ENCODE assay signal across 12 mouse cellular contexts in the genomic region with DNA sequence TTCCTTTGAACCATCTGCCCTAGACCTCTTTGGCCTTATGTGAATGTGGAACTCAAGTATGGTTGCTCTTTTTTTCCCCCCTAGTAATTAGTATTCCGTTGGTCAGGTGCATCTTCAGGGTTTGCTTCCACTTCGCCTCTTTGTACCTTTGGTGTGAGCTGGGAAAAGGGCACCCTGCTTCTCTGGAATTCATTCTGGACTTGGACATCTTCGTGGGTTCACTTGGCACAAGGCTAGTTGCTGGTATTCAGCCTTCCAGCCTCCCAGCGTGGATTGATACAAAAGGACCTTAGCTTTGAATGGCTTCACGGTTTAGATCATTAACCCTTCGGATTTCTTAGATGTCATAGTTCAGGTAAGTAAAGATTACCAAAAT. TPM values are rescaled to one million over a fixed set of nuclear protein-coding genes. Genes with fewer than 3 reads are reported as not detected.
A peak's percentile ranks its signal among the peaks of the same experiment; 100 is the strongest.
DNase-seq lines count a peak whose midpoint lies in the region; ATAC-seq and TF ChIP-seq lines count a peak whose summit lies in the region.
"Had no signal": no experiment of that assay in that cellular context is flagged by ENCODE, and none has a peak within 500 bp of the region (broad histone marks: within the 10 kb centered on the region; RNA-seq: fewer than 3 reads in every experiment).

No protein-coding gene starts in this region.

- ATAC-seq in heart, embryonic 15.5 days (replicated peaks; ENCODE audit: insufficient number of reproducible peaks, insufficient read depth, low FRiP score, low read depth) = no peak
- ATAC-seq in forebrain, embryonic 16.5 days = no peak
- ATAC-seq in midbrain, embryonic 12.5 days (ENCODE audit: low FRiP score, low read depth) = no peak
- ATAC-seq in monocyte, adult 5-6 weeks (replicated peaks; ENCODE audit: insufficient number of reproducible peaks, low FRiP score, low TSS enrichment, poor library complexity, severe bottlenecking) = no peak
- ATAC-seq: CD4-positive, CD25-positive, alpha-beta regulatory T cell, adult 4 months had no signal

- H3K4me1 ChIP-seq in heart, embryonic 15.5 days (replicated peaks) = peaks cover 7% of the 10 kb centered on the region; the same call in 1 of the 2 replicates
- H3K4me1 ChIP-seq in cerebellum, adult 2 months (ENCODE audit: control insufficient read depth, insufficient read depth, low read length) = peaks cover 3% of the 10 kb centered on the region; the same call in 1 of the 2 replicates
- H3K4me1 ChIP-seq in forebrain, embryonic 16.5 days (replicated peaks; ENCODE audit: control insufficient read depth, insufficient read depth, low read length) = peaks cover 11% of the 10 kb centered on the region
- peaks cover 21% of the 10 kb centered on the region for H3K4me1 ChIP-seq in midbrain, embryonic 12.5 days
- no peaks in the 10 kb centered on the region for H3K4me1 ChIP-seq in lung, adult 2 months (ENCODE audit: control insufficient read depth, insufficient read depth, low read length)

- peak overlapping the region; percentile 88 for H3K4me2 ChIP-seq in heart, embryonic 15.5 days
- peak overlapping the region; percentile 75 for H3K4me2 ChIP-seq in forebrain, embryonic 16.5 days (ENCODE audit: low read length)
- H3K4me2 ChIP-seq in midbrain, embryonic 12.5 days (replicated peaks) = peak overlapping the region; percentile 93

- H3K36me3 ChIP-seq in heart, embryonic 15.5 days = no peaks in the 10 kb centered on the region
- no peaks in the 10 kb centered on the region for H3K36me3 ChIP-seq in forebrain, embryonic 16.5 days (ENCODE audit: control insufficient read depth, insufficient read depth)
- H3K36me3 ChIP-seq in midbrain, embryonic 12.5 days = no peaks in the 10 kb centered on the region

- no peak for DNase-seq in heart, adult 9 months (ENCODE audit: low spot score in 2 of 2)
- DNase-seq in cerebellum, adult 2 months = peak in 1 of 2 experiments; percentile 85
- DNase-seq in Muller cell, postnatal 12 days (ENCODE audit: inconsistent ontology term) = no peak
- DNase-seq in lung, adult 2 months = no peak
- DNase-seq: adrenal gland, postnatal 14 days; kidney, postnatal 14 days; lung, postnatal 14 days had no signal

- no peak overlapping the region for H3K9ac ChIP-seq in heart, embryonic 15.5 days
- H3K9ac ChIP-seq in forebrain, embryonic 16.5 days (replicated peaks; ENCODE audit: low read depth, low read length) = peak overlapping the region; percentile 67; the same call in 1 of the 2 replicates
- no peak overlapping the region for H3K9ac ChIP-seq in midbrain, embryonic 12.5 days (replicated peaks)

- peak; percentile 19; the same call in 1 of the 2 replicates for TF ChIP-seq POLR2A in cerebellum, adult 2 months (IDR thresholded peaks at IDR 0.05; ENCODE audit: borderline replicate concordance, insufficient read depth, low read length)
- TF ChIP-seq POLR2A in lung, adult 2 months (IDR thresholded peaks at IDR 0.05; ENCODE audit: borderline replicate concordance, extremely low read depth, low read depth, low read length) = no peak

- no peak for TF ChIP-seq CTCF in cerebellum, adult 2 months (IDR thresholded peaks at IDR 0.05; ENCODE audit: borderline replicate concordance, insufficient read depth, low read depth, low read length)
- TF ChIP-seq CTCF in lung, adult 2 months (IDR thresholded peaks at IDR 0.05; ENCODE audit: insufficient read depth, low read length) = no peak

- peaks cover 21% of the 10 kb centered on the region for H3K27me3 ChIP-seq in heart, embryonic 15.5 days
- no peaks in the 10 kb centered on the region for H3K27me3 ChIP-seq in cerebellum, adult 2 months (ENCODE audit: control insufficient read depth, insufficient read depth, low read length)
- H3K27me3 ChIP-seq in forebrain, embryonic 16.5 days (replicated peaks; ENCODE audit: control insufficient read depth, insufficient read depth, low read length) = no peaks in the 10 kb centered on the region
- no peaks in the 10 kb centered on the region for H3K27me3 ChIP-seq in midbrain, embryonic 12.5 days

- H3K27ac ChIP-seq in heart, embryonic 15.5 days = no peak overlapping the region
- peak overlapping the region; percentile 98 for H3K27ac ChIP-seq in cerebellum, adult 2 months (ENCODE audit: insufficient read depth, low read length)
- 0 out of 2 replicates have a peak overlapping the region, but pooled peaks have one; percentile 25 for H3K27ac ChIP-seq in forebrain, embryonic 16.5 days (ENCODE audit: low read length)
- H3K27ac ChIP-seq in midbrain, embryonic 12.5 days (replicated peaks) = peak overlapping the region; percentile 76

- H3K9me3 ChIP-seq in heart, embryonic 15.5 days (replicated peaks) = no peaks in the 10 kb centered on the region
- H3K9me3 ChIP-seq in forebrain, embryonic 16.5 days (ENCODE audit: control insufficient read depth, low read length) = no peaks in the 10 kb centered on the region
- H3K9me3 ChIP-seq in midbrain, embryonic 12.5 days = no peaks in the 10 kb centered on the region

- peak overlapping the region; percentile 55 for H3K4me3 ChIP-seq in heart, embryonic 15.5 days
- peak overlapping the region; percentile 59 for H3K4me3 ChIP-seq in cerebellum, adult 2 months (replicated peaks; ENCODE audit: insufficient read depth, low read depth, low read length)
- peak overlapping the region; percentile 72 for H3K4me3 ChIP-seq in forebrain, embryonic 16.5 days (replicated peaks; ENCODE audit: low read length)
- H3K4me3 ChIP-seq in midbrain, embryonic 12.5 days = peak overlapping the region; percentile 66
- H3K4me3 ChIP-seq in lung, adult 2 months (replicated peaks; ENCODE audit: extremely low read depth, low read depth, low read length) = no peak overlapping the region

- whole genome bisulfite sequencing in heart, embryonic 15.5 days = 26% methylated on average over 6 of the region's 6 CpGs
- 2% methylated on average over 6 of the region's 6 CpGs for WGBS in cerebellum, adult 2 months
- WGBS in forebrain, embryonic 16.5 days = 6% methylated on average over 6 of the region's 6 CpGs
- 10% methylated on average over 6 of the region's 6 CpGs for WGBS in midbrain, embryonic 12.5 days
- 24% methylated on average over 6 of the region's 6 CpGs for WGBS in lung, adult 2 months

RNA-seq across cellular contexts. Expression of gene Cdh7, which starts 1.3 kb away (rescaled TPM):
- 0.03 TPM in 1 of 2 replicates, not detected in the other for polyA plus RNA-seq in heart, embryonic 15.5 days (2015; fragmentation: Nextera tagmentation; extraction: Ambion mirVana)
- polyA plus RNA-seq in cerebellum, adult 2 months (2012; rRNA removed) = 20.7 and 24.7 TPM in 2 replicates
- polyA plus RNA-seq in forebrain, embryonic 16.5 days (2015; fragmentation: Nextera tagmentation; extraction: Ambion mirVana) = 9.6 and 13.6 TPM in 2 replicates
- 5.2 and 6.4 TPM in 2 replicates for polyA plus RNA-seq in midbrain, embryonic 12.5 days (2016; fragmentation: Nextera tagmentation; extraction: Ambion mirVana)
- total RNA-seq in monocyte, adult 5-6 weeks (2017) = not detected in 3 replicates
- polyA plus RNA-seq in lung, adult 2 months (2012; rRNA removed) = not detected in 2 replicates
- total RNA-seq: adrenal gland, postnatal 14 days had no signal
